Mouse (Mus musculus) neural tube, embryonic 12.5 days (tissue): Measurements from ENCODE around the gene Fam189a1. TPM values are rescaled to one million over a fixed set of nuclear protein-coding genes. Genes with fewer than 3 reads are reported as not detected.

Source experiments
- ATAC-seq: fragments of 200-750 bp; cut with Nextera tagmentation; 2 replicates; pipeline ENCODE4 v1.8.0; 2017; ENCODE audit warnings: low read depth, mild to moderate bottlenecking, moderate TSS enrichment, moderate library complexity; ENCODE audit not compliant: low FRiP score
- H3K27ac ChIP-seq: fragments of 300-500 bp; sonication (generic); 2 replicates; pipeline ENCODE4 v1.5.1; 2016
- H3K27me3 ChIP-seq: fragments of 300-500 bp; sonication (generic); replicated peaks from 2 replicates; pipeline ENCODE4 v1.6.1; 2016; ENCODE audit warnings: mild to moderate bottlenecking
- H3K36me3 ChIP-seq: fragments of 300-500 bp; sonication (generic); 2 replicates; pipeline ENCODE4 v1.6.1; 2016; ENCODE audit warnings: mild to moderate bottlenecking
- H3K4me1 ChIP-seq: fragments of 300-500 bp; sonication (generic); 2 replicates; pipeline ENCODE4 v1.6.1; 2016
- H3K4me2 ChIP-seq: fragments of 300-500 bp; sonication (generic); replicated peaks from 2 replicates; pipeline ENCODE4 v1.6.1; 2016; ENCODE audit warnings: mild to moderate bottlenecking
- H3K4me3 ChIP-seq: fragments of 300-500 bp; sonication (generic); 2 replicates; pipeline ENCODE4 v1.5.1; 2016
- H3K9ac ChIP-seq: fragments of 300-500 bp; sonication (generic); 2 replicates; pipeline ENCODE4 v1.6.1; 2016; ENCODE audit warnings: mild to moderate bottlenecking
- H3K9me3 ChIP-seq: fragments of 300-500 bp; sonication (generic); 2 replicates; pipeline ENCODE4 v1.6.1; 2016; ENCODE audit warnings: mild to moderate bottlenecking
- WGBS: fragments of 180-500 bp; shearing (Covaris S2); methylation state at CpG from one replicate; pipeline ENCODE4 v1.1.7; 2016; 5-methylcytosine and 5-hydroxymethylcytosine counted together
- polyA plus RNA-seq: library from polyadenylated mRNA; unstranded; fragments of >200 nt; fragmentation: Nextera tagmentation; extraction: Ambion mirVana; gene quantifications from 2 replicates; pipeline ENCODE4 v1.2.1, GENCODE M21; 2016

The Fam189a1 gene
- polyA plus RNA-seq, 1 experiment from 2014 or later = 8.8 TPM

- Histone ChIP-seq H3K4me2 (no peak overlapping the region), H3K27ac (no peak overlapping the region), H3K9ac (no peak overlapping the region), H3K27me3 (no peaks in the 10 kb centered on the region), H3K4me3 (no peak overlapping the region), H3K4me1 (peaks cover 3% of the 10 kb centered on the region; the same call in 1 of the 2 replicates), H3K9me3 (no peaks in the 10 kb centered on the region), H3K36me3 (no peaks in the 10 kb centered on the region)
- 81% methylated on average over 7 of the region's 7 CpGs for WGBS
- ATAC-seq = no peak
Observed at GRCm38 (mm10) chr7:65060163-65060799, 96.1 kb downstream of the Fam189a1 start.

GRCm38 (mm10) chr7:65056864-65057263 lies 99.5 kb downstream of the Fam189a1 start:
- Histone ChIP-seq H3K4me2 (no peak overlapping the region), H3K9me3 (no peaks in the 10 kb centered on the region), H3K9ac (no peak overlapping the region), H3K36me3 (no peaks in the 10 kb centered on the region), H3K27ac (no peak overlapping the region), H3K27me3 (no peaks in the 10 kb centered on the region), H3K4me1 (no peaks in the 10 kb centered on the region), H3K4me3 (no peak overlapping the region)
- 95% methylated on average over 6 of the region's 6 CpGs for WGBS
- ATAC-seq = no peak

GRCm38 (mm10) chr7:65051986-65052385 lies 104.4 kb downstream of the Fam189a1 start:
- H3K9me3 ChIP-seq = no peaks in the 10 kb centered on the region
- no peak overlapping the region for H3K9ac ChIP-seq
- 89% methylated on average over 1 of the region's 1 CpGs for WGBS
- no peak overlapping the region for H3K4me2 ChIP-seq
- no peaks in the 10 kb centered on the region for H3K36me3 ChIP-seq
- no peak overlapping the region for H3K27ac ChIP-seq
- H3K4me3 ChIP-seq = no peak overlapping the region
- peaks cover 8% of the 10 kb centered on the region; the same call in 1 of the 2 replicates for H3K4me1 ChIP-seq
- no peak for ATAC-seq
- H3K27me3 ChIP-seq = no peaks in the 10 kb centered on the region

- Histone ChIP-seq H3K27me3 (no peaks in the 10 kb centered on the region), H3K27ac (no peak overlapping the region), H3K9ac (no peak overlapping the region), H3K36me3 (no peaks in the 10 kb centered on the region), H3K9me3 (no peaks in the 10 kb centered on the region), H3K4me2 (no peak overlapping the region), H3K4me3 (no peak overlapping the region), H3K4me1 (peaks cover 15% of the 10 kb centered on the region)
- WGBS = 78% methylated on average over 18 of the region's 18 CpGs
- no peak for ATAC-seq
Observed at GRCm38 (mm10) chr7:65049236-65049954, 107.0 kb downstream of the Fam189a1 start.

DNA sequence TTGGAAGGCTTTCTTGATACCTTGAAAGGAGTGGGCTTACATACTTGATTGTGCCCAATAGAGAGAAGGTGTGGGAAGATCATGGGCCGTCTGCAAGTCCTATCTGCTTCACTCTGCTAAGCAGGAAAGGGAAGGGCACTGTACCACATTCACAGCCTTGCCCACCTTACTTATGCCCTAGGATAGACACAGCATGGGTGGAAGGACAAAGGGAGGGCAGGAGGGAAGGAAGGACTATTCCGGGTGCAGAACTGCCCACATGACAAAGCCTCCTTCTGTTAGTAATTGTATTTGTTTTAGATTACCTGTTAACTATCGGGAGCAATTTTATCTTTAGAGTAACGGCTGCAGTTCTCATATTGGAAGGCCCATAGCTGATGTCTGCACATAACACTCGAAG lies 108.7 kb downstream of the Fam189a1 start:
- no peaks in the 10 kb centered on the region for H3K9me3 ChIP-seq
- peaks cover 15% of the 10 kb centered on the region for H3K4me1 ChIP-seq
- no peak overlapping the region for H3K4me3 ChIP-seq
- no peak for ATAC-seq
- no peak overlapping the region for H3K4me2 ChIP-seq
- H3K36me3 ChIP-seq = no peaks in the 10 kb centered on the region
- no peaks in the 10 kb centered on the region for H3K27me3 ChIP-seq
- WGBS = 61% methylated on average over 5 of the region's 5 CpGs
- H3K9ac ChIP-seq = no peak overlapping the region
- no peak overlapping the region for H3K27ac ChIP-seq

DNA sequence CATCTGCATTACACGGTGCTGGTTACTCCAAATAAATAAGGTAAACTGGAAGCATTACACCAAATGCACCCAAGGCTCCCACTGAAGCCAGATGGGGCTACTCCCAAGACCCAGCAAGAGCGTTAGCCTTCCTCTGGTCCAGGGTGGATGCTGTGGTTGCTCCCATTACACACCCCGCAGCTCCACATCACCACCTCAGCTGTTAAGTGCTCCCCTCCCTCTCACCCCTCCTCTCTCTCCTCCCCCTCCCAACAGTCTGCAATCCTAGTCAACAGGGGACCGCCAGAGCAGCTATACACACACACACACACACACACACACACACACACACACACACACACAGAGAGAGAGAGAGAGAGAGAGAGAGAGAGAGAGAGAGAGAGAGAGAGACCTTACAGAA lies 109.7 kb downstream of the Fam189a1 start:
- no peak overlapping the region for H3K9ac ChIP-seq
- no peak overlapping the region for H3K4me3 ChIP-seq
- no peaks in the 10 kb centered on the region for H3K36me3 ChIP-seq
- no peaks in the 10 kb centered on the region for H3K9me3 ChIP-seq
- peaks cover 15% of the 10 kb centered on the region for H3K4me1 ChIP-seq
- WGBS = 38% methylated on average over 4 of the region's 4 CpGs
- H3K4me2 ChIP-seq = no peak overlapping the region
- no peak overlapping the region for H3K27ac ChIP-seq
- no peaks in the 10 kb centered on the region for H3K27me3 ChIP-seq
- no peak; the same call in 1 of the 2 replicates for ATAC-seq

- Histone ChIP-seq H3K27me3 (no peaks in the 10 kb centered on the region), H3K36me3 (no peaks in the 10 kb centered on the region), H3K4me3 (no peak overlapping the region), H3K4me1 (peaks cover 15% of the 10 kb centered on the region), H3K9me3 (no peaks in the 10 kb centered on the region), H3K27ac (no peak overlapping the region), H3K9ac (no peak overlapping the region), H3K4me2 (no peak overlapping the region)
- WGBS = 73% methylated on average over 6 of the region's 6 CpGs
- no peak for ATAC-seq
Observed at GRCm38 (mm10) chr7:65044280-65044679, 112.1 kb downstream of the Fam189a1 start.

DNA sequence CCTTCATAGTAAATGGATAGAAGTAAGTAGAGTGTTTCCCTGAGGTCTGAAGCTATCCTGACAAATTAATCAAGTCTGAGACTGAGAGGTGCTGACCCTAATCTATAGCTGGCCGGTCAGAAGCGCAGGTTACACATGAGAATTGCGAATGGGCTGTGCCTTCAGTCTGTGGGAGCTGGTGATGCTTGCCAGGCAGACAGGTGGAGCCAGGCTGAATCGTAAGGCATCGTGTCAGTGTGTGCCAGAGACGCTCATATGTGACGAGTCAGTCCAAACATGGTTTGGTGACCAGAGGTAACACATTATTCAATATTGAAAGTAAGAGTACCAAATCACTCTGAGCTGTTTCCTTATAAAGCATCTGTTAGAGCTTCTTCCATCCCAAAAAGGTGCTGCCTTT lies 115.3 kb downstream of the Fam189a1 start:
- ATAC-seq = no peak
- H3K27ac ChIP-seq = no peak overlapping the region
- WGBS = 96% methylated on average over 7 of the region's 7 CpGs
- no peaks in the 10 kb centered on the region for H3K36me3 ChIP-seq
- H3K4me2 ChIP-seq = no peak overlapping the region
- no peaks in the 10 kb centered on the region; the same call in 1 of the 2 replicates for H3K4me1 ChIP-seq
- H3K27me3 ChIP-seq = no peaks in the 10 kb centered on the region
- no peaks in the 10 kb centered on the region for H3K9me3 ChIP-seq
- no peak overlapping the region for H3K4me3 ChIP-seq
- H3K9ac ChIP-seq = no peak overlapping the region

DNA sequence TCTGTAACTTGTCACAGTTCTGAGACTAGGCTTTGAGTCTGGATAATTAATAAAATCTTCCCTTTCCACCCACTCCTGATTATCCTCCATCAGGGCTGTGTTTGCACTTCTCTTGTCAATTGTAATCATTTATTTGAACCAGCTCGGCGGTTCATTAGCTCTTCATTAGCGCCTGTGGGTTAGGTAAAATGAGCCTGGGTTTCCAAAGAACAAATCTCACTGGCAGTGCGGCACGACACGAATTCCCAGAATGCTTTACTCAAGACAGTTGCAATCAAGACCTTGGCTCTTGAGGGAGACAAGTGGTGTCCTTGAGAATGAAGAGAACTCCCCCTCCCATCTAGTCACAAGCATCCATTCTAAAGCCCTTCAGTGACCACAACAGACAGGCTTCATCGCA lies 124.6 kb downstream of the Fam189a1 start:
- no peaks in the 10 kb centered on the region for H3K27me3 ChIP-seq
- no peak overlapping the region for H3K9ac ChIP-seq
- no peaks in the 10 kb centered on the region for H3K36me3 ChIP-seq
- no peak overlapping the region for H3K4me2 ChIP-seq
- H3K4me3 ChIP-seq = no peak overlapping the region
- 91% methylated on average over 7 of the region's 7 CpGs for WGBS
- no peaks in the 10 kb centered on the region for H3K9me3 ChIP-seq
- H3K4me1 ChIP-seq = no peaks in the 10 kb centered on the region
- no peak for ATAC-seq
- H3K27ac ChIP-seq = no peak overlapping the region

- 86% methylated on average over 6 of the region's 6 CpGs for WGBS
- no peak overlapping the region for H3K9ac ChIP-seq
Observed at GRCm38 (mm10) chr7:65031195-65031594, 125.2 kb downstream of the Fam189a1 start.

GRCm38 (mm10) chr7:65029985-65030384 lies 126.4 kb downstream of the Fam189a1 start:
- Histone ChIP-seq H3K36me3 (no peaks in the 10 kb centered on the region), H3K4me1 (no peaks in the 10 kb centered on the region), H3K9ac (no peak overlapping the region), H3K4me2 (no peak overlapping the region), H3K27me3 (no peaks in the 10 kb centered on the region), H3K27ac (no peak overlapping the region), H3K4me3 (no peak overlapping the region), H3K9me3 (no peaks in the 10 kb centered on the region)
- no peak for ATAC-seq
- WGBS = 86% methylated on average over 16 of the region's 16 CpGs

More at GRCm38 (mm10) chr7:65031195-65031594, 125.2 kb downstream of the Fam189a1 start:
- no peak overlapping the region for H3K4me3 ChIP-seq
- no peaks in the 10 kb centered on the region for H3K9me3 ChIP-seq
- H3K4me1 ChIP-seq = no peaks in the 10 kb centered on the region
- no peak for ATAC-seq
- H3K27me3 ChIP-seq = no peaks in the 10 kb centered on the region
- no peak overlapping the region for H3K4me2 ChIP-seq
- no peaks in the 10 kb centered on the region for H3K36me3 ChIP-seq
- H3K27ac ChIP-seq = no peak overlapping the region

DNA sequence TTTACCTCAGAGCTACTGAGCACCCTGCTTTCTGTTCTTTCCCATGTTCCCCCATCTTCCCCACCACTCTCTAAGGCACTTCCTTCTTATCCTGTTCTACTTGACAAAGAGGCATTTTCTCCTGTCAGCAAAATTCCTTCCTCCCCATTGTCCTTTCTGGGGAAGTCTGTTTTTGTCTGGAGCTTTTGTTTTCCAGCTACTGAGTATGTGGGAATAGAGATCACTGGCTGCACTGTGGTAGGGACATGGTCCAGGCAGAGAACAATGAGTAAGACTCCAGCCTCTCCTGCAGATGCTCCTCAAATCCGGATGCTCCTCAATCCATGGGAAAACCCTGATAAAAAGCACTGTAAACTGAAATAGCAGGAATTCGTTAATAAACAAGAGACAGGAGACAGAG lies 135.1 kb downstream of the Fam189a1 start:
- Histone ChIP-seq H3K27me3 (no peaks in the 10 kb centered on the region), H3K27ac (no peak overlapping the region), H3K4me3 (no peak overlapping the region), H3K9me3 (no peaks in the 10 kb centered on the region), H3K4me2 (no peak overlapping the region), H3K4me1 (peaks cover 9% of the 10 kb centered on the region), H3K9ac (no peak overlapping the region), H3K36me3 (no peaks in the 10 kb centered on the region)
- ATAC-seq = no peak
- WGBS = 75% methylated on average over 2 of the region's 2 CpGs
